ENCODE assay signal across 8 mouse cellular contexts in the genomic region with DNA sequence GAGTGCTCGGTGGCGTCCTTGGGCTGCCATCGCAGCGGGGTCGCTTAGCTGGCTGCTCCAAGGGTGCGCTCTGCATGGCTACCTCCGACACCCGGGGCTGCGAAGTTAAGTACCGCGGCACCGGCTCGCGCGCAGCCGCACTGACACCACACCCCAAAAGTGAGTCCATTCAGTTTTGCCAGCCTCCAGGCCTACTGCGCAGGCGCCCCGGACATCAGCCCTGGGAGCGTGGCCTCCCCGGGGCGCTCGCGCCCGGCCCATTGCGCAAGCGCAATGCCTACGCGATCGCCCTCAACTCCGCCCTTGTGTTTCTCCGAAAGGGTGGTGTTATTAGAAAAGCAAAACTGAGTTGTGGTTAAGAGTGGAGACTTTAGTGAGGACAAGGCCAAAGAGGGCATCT. TPM values are rescaled to one million over a fixed set of nuclear protein-coding genes. Genes with fewer than 3 reads are reported as not detected.
DNase-seq lines count a peak whose midpoint lies in the region; ATAC-seq lines count a peak whose summit lies in the region.

TSS of gene Samhd1 (minus strand) at position 252 of the 400 bp plus-strand sequence.

- peak; percentile 96 for DNase-seq in ZHBTc4 (ENCODE audit: low read depth, low spot score)
- DNase-seq in gastrocnemius, adult 8-10 months (ENCODE audit: low spot score in 2 of 2) = peak; percentile 92 to 96
- peak; percentile 78 for DNase-seq in hindlimb bud, embryonic 11.5 days (ENCODE audit: extremely low spot score, low read depth, low spot score)
- peak; percentile 78 to 87 for DNase-seq in left cerebral cortex, adult 8-10 months (ENCODE audit: low spot score in 2 of 2)
- peak; percentile 92 to 93 for DNase-seq in right cerebral cortex, postnatal 10 days (ENCODE audit: low spot score in 2 of 2)
- DNase-seq in urinary bladder, postnatal 25 days (ENCODE audit: low spot score) = peak; percentile 95

- H3K27me3 ChIP-seq in megakaryocyte, embryonic 14.5 days (replicated peaks) = no peaks in the 10 kb centered on the region

- H3K36me3 ChIP-seq in megakaryocyte, embryonic 14.5 days (replicated peaks; ENCODE audit: low read length) = peaks cover 3% of the 10 kb centered on the region

- peak within 1 kb of the TSS; percentile 98 for H3K4me3 ChIP-seq in megakaryocyte, embryonic 14.5 days (replicated peaks)

- H3K9me3 ChIP-seq in megakaryocyte, embryonic 14.5 days = no peaks in the 10 kb centered on the region; the same call in 1 of the 2 replicates

- ATAC-seq in common myeloid progenitor, adult 5-6 weeks (replicated peaks; ENCODE audit: low read depth, poor library complexity, severe bottlenecking) = peak; percentile 76

- H3K4me1 ChIP-seq in megakaryocyte, embryonic 14.5 days = peaks cover 70% of the 10 kb centered on the region

RNA-seq across cellular contexts. Expression of gene Samhd1, which starts in this region (rescaled TPM):
- total RNA-seq in common myeloid progenitor, adult 5-6 weeks (2017) = 52.4 and 82.3 TPM in 2 replicates
- 10 to 100 TPM; 12.6 to 17.7 (median 13.2) TPM for total RNA-seq in gastrocnemius, adult 8-10 months (2022)
- 10 to 100 TPM; 12.8 to 17.0 (median 14.9) TPM for total RNA-seq in left cerebral cortex, adult 8-10 months (2022)
- polyA plus RNA-seq in megakaryocyte, embryonic 14.5 days (2012; ENCODE audit: insufficient read depth, low replicate concordance) = 16.0 and 27.3 TPM in 2 replicates

Comparison
In these comparisons a context has a peak if more than half of its experiments do, and no peak if none do; other contexts are left out.
1. Peak in every context shown above with its lines: DNase-seq, ATAC-seq and H3K4me3 ChIP-seq.